Mouse (Mus musculus): ENCODE measurements around the gene Slc35e3.

Gene Slc35e3

GRCm38 (mm10) chr10:117683734-117684037, 62.5 kb downstream of the Slc35e3 start:
- no peak for DNase-seq (ENCODE audit: low spot score)

Measured in yolk sac, embryonic 10.5 days (tissue).